Mouse (Mus musculus) monocyte, adult 5-6 weeks (primary cell): ENCODE measurements at regions not wholly inside any gene's neighbourhood (a gene's known extent, or its start where the extent isn't known, plus 50 kb on each side); places are given as distances from the start of the nearest gene placed in this dataset.

ENCODE experiments used
- ATAC-seq: fragments of 153-309, 156-312 bp; replicated peaks from 2 replicates; pipeline ENCODE4 v1.8.0; 2017; ENCODE audit warnings: mild to moderate bottlenecking; ENCODE audit not compliant: low TSS enrichment, insufficient number of reproducible peaks, severe bottlenecking, poor library complexity, low FRiP score

DNA sequence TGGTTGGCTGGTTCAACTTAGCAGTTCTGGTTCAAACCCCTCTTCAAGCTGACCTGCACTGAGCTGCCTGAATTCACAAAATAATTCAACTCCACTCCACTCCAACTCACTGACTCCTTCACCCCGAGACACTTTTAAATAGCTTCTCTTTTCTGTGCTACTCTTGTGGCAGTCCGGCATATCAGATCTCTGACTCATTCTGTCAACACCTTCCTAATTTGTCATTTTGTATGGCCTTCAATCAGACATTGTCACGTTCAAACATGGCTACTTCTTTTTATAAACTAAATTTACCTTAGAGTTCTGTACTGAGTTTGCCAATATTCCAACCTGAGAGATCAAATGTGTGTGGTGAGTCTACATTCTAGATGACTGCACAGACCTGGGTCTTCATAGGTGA lies 579.1 kb downstream of the Slitrk1 start:
- ATAC-seq: no peak

DNA sequence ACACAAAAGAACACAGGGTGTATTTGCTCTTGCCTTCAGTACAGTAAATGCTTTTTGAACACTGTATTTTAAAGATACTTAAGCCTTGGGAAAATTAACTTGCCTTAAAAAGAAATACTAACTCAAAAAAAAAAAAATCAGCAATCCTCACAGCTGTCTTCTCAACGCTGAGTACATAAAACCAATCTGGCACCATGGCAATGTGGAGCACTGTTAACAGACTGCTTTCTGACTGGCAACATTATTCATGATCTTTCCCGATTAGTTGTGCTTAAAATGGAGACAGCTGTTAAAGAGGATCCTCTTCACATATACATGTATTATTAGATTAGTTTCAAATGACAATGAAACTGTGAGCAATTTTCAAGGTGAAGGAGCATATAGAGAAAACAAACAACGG lies 587.5 kb downstream of the Slitrk1 start:
- no peak for ATAC-seq

DNA sequence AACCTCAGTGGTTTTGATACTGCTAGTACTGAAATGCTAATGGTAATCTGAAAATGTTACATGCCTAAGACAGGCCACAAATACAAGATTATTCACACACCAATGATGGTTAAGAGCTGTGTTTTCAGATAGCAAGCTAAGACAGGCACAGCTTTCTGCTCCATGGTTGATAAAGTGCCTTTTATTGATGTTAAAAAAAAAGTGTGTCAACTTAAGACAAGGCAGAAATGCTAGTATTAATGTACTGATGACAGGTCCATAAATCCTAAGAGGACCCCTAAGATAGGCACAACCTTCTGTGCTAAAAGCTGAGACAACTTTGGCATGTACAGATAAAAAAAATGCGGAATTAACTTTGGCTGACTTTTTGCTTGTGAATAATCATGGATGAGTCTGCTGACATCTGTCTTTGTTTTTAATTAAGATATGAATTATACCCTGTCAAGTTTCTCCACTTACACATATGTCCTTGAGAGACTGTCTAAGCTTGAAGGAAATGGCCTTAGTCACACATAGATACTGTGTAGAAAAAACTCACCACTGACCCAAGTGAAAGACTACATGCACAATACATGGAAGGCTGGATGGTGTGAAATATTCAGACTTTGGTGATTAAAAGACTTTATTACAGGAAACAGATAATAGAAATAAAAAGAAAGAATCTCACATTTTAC lies 590.5 kb downstream of the Slitrk1 start:
- ATAC-seq: no peak

DNA sequence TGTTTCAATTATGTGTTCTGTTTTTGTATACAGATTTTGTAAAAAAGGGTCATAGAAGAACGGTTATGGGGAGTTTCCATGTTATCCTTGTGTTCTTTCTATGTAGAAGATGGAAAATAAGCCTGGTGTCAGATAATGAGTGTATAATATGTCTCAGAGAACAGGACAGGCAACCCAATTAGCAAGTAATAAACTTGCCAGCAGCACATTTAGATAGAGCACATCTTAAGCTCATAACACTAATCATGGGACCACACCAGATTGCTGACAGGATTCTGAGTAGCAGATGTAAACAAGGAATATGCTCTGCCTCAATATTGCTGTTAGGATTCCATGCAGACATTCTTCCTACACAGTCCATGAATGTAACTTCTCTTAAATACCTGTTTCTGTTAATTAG lies 606.3 kb downstream of the Slitrk1 start:
- no peak for ATAC-seq

DNA sequence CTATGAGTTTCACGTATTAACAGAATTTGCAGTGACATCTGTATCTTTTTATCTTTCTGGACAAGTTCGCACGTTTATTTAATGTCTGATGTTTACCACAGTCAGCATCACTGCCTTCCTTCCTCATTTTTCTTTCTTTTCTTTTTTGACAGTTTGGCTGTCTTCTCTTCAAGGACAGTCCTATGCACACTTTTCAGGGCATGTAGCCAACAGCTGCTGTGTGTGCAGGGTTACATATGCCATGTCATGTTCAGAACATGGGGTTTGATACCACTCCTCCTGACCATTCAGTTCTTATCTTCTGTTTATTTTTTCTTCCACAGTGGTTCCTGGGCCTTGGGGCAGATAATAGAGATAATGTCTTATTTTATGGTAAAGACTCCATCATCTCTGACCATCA lies 634.3 kb downstream of the Slitrk1 start:
- no peak for ATAC-seq

DNA sequence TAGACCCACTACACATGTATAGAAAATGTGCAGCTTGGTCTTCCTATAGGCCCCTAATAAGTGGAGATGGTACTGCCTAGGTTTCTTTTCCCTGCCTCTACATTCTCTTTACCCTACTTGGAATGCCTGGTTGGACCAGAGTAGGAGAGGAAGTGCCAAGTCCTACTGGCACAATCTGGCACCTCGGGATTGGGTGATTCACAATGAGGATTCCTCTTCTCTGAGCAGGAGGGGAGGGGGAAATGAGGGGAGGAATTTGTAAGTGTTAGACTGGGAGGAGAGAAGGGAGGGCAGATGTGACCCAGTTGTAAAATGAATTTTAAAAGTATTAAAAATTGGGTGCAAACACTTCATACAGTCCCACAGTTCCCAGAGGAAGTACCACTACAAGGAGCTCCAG lies 652.9 kb downstream of the Slitrk1 start:
- ATAC-seq: no peak

DNA sequence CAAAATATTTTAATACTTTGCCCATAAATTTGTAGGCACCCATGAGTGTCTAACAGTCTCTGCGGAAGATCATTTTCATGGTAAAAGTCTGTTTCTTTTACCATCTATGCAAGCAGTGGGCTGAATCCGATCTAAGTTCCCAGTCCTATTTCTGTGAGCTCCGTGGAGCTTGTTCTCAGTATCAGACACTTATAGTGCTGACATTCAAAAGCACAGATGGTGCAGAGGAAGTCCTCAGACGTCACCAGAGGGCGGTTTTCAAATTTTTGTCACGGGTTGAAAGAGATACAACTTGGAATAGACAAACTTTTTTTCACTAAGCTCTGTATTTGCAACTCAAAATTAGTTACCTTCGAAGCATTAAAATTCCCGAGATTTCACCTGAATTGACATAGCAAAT lies 666.6 kb downstream of the Slitrk1 start:
- no peak for ATAC-seq

DNA sequence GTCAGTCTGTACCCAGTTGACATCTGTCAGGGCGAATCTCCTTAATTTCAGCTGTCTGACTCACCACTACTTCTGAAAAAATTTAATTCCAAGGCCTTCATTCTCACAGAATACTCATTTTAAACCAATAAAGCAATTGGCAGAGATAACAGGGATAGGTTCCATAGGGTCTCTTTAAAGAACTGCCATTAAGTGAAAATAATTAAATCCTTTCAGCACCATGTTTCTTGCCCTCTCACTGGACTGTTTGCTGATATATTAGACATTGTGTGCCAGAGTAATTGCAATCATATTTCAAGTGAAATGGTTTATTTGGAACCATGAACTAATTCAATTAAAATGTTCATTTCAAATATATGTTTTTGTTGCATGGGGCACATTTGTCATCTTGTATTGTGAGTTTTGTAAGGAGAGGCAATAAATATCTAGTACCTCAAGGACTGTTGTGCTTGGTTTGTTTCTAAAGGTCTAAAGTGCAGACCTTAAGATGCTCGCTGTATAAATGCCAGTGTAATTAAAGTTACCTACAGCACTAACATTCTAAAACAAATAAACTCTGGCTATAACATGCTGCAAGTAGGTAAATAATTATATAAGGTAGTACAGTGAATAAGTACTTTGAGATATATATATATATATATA lies 688.4 kb downstream of the Slitrk1 start:
- no peak for ATAC-seq

DNA sequence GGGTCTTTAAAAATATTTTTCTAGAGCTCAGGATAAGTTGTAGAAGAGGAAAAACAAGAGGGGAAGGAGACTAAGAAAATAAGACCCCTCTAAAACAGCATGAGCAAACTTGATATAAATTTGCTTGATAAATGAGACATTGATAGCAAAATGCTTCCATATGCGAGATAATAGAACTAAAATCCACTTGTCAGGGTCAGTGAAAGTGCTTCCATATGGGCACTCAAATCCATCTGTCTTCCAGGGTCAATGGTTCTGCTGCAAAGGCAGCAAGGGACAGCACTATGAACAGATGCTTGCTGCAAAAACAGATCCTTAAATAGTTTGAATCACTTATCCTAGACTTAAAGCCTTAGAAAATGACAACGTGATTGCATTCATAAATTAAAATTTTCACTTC lies 704.7 kb downstream of the Slitrk1 start:
- ATAC-seq: no peak

DNA sequence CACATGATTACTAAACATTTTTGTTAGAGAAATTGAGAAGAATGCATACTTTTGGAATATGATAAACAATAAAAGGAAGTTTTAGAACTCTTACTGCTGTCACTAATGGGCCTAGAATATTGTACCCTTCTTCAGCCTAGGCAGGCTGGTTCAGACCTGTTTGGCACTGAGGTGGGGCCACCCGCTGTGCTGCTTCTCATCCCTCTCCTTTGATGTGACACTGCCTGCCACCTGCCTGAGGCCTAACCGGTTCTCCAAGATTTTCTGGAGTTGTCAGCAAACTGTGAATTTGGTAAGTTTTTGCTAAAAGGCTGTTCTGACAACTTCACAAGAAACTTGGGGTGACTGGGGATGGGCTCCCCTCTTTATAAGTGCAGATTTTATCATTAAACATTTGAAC lies 714.8 kb downstream of the Slitrk1 start:
- ATAC-seq: no peak

DNA sequence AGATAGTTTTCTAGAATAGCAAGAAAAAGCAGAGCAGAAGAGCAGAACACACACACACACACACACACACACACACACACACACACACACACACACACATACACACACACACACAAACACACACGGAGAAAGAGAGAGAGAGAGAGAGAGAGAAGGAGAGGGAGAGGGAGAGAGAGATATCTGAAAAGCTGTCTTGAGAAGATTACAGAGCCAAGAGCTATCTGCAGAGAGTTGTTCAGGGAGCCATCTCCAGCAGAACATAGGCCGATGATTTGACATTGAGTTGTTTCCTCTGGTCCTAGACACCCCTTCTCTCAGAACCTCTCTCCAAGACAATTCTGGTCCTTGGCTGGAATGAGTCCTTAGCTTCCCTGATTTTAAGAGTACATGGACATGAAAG lies 733.0 kb downstream of the Slitrk1 start:
- no peak for ATAC-seq

DNA sequence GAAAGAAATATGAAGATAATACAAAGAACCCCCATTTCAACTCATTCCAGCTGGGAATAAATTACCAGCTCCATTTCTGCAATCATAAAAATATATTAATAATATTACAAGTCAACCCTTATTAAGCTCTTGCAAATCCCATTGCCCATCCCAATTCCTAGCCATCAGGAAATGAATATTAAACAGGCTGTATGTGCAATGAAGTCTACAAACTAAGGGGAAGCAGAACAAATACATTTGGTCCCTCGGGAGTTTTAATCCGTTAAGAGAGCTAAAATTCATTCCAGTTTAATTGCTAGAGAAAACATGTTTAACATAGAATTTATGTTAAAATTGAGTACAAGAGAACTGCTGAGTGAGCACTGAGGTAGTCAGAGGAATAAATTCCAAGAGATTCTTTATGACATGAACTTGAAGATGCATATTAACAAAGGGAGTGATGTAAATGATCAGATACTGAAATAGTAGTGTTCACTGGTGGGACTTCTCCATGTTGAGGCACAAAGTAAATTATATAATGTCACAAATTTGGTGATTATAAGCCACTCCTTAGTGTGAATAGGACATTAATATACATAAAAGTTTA lies 738.6 kb downstream of the Slitrk1 start:
- ATAC-seq: no peak

DNA sequence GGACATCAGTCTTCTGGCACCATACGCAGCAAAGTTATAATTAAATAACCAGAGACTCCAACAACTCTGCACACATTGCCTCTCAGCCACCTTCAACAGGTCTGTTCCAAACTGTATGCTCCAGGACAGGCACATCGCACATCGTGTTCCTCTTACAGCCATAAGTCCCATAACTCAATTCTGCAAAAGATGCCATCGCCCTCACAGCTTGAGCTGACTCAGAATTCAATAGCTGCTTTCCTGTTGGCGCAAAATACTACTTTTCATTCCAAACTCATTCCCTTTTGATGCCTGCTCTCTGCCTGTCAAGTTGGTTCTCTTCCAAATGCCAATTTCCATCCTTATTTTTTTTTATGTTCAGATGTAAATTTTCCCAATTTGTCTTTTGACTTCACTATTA lies 761.0 kb downstream of the Slitrk1 start:
- ATAC-seq: no peak

DNA sequence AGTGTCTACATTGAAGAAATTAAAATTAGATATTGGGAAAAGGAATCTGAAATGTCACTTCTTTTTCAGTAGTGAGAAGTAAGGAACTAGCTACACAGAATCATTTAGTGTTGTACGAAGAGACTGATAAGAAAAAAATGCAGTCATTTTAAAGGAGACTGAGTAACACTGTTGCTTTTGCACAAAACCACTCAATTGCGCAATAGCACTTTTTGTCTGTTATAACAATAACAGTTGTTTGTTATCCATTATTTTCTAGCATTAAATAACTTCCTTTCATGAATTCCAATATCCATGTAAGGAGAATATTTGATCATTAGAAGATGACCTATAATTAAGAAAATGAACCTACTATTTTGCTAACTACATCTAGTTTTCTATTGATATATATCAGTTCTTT lies 790.8 kb downstream of the Slitrk1 start:
- no peak for ATAC-seq

DNA sequence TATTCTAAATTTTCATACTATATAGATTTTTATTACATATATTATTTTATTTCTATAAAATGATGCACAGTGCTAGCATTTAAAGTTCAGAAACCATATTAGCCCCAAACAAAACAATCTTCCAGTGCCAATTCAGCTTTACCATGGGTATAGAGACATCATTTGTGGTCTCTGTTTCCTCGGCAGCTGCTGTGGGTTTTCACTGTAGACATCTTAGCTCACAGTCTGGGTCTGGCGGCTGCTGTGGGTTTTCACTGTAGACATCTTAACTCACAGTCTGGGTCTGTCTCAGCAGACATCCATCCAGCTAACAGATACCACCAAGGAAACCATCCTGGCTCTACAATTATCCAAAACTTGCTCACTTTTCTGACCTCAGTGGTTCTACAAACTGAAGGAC lies 808.9 kb downstream of the Slitrk1 start:
- ATAC-seq: no peak

DNA sequence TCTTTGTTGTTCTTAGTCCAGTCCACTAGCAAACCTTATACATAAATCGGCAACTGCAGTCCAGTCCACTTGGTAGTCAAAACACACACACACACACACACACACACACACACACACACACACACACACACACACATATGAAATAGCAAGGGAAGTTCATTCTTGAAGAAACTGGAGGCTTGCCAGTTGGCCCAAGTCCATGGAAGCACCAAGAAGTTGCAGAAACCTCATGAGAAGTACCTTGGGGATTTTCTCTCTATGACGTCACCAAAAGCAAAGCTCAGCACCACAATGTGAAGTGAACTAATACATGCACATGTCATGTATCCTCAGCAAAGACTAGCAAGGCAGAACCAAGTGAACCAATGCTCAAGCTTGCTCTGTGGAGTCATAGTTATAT lies 823.0 kb downstream of the Slitrk1 start:
- no peak for ATAC-seq

DNA sequence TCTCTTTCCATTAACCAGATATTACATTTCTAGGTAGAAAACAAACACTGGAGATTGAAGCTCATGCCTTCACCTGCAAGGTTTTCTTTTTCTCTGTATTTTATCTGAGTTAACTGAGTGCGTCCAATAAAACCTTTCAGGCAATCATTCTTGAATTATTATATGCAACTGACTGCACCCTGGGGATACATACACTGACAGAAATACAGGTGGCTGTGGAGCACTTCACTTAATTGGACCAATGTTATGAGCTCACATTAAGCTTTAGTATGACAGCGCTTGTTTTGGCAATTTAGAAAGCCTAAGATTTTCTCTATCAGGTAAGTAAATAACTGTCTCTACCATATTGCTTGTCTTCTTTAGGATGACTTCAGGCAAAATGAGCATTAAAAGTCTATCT lies 864.0 kb downstream of the Slitrk1 start:
- no peak for ATAC-seq

DNA sequence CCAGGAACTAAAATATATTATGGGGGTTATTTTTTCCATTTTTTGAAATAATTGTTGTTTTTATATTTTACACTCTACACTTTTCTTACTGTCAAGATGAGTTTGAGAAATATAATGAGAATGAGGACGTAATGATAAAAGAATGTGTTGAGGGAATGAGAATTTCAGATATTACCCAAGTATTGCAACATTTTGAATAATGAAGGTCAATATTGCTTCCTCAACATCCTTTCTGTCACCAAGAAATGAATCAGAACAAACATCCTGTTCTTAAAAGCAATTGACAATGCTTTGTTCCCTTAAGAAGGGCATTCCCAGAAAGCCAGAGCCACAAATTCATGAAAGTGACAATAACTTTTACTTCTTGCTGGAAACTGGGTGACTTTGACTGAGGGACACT lies 878.0 kb downstream of the Slitrk1 start:
- ATAC-seq: no peak

DNA sequence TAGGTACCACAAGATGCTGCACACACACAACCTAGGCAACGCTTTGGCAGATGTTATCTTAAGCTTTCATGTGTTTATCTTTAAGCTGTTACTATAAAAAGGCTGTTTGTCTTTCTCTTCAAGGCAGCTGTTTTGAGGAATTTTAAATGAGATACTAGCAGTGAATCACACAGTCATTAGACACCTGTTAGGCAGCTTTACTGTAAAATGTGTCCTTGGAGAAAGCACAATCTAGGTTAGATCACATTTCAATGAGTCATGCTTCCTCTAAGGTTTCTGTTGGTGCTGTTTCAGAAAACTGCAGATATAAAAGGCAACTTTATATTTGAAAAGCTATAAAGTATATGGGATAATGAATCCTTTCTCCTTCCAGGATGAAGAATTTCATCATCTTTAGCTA lies 879.8 kb downstream of the Slitrk1 start:
- ATAC-seq: no peak

DNA sequence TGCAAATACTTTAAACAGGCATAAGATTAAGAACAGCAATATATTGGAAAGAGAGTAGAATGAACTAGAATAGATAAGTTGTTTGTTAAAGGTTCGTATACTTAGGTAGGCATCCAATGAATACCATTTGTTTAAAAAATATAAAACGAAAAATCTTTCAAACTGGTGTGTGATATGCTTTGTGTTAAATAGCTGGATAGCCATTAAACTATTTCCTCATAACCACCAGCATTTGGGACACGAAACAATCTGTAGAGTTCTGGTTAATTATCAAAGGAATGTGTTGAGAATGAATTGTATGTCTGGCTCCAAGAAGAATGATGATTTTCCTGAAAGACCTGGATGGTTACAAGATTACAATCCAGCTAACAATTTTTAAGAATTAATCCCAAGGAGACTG lies 891.4 kb downstream of the Slitrk1 start:
- ATAC-seq: no peak

DNA sequence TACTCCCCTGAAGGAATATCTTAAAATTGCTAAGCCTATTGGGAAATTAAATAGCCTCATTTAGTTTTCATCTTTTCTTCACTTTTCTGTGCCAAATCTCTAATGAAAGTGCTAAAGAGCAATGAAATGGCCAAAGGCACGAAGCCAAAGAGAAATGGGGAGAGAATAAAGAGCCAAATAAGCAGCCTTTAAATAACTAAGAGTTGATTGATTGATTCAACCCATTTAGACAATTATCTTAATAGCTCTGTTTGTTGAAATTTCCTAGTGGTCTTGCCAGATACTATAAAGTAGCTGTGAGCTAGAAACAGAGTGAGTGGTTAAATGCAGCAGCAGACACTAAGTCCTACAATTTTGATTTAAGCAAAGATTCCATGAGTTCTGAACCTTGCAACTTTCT lies 891.9 kb downstream of the Slitrk1 start:
- no peak for ATAC-seq
